Mouse (Mus musculus) liver, postnatal 0 days (tissue): Measurements from ENCODE around the gene Rbfox1. TPM values are rescaled to one million over a fixed set of nuclear protein-coding genes. Genes with fewer than 3 reads are reported as not detected.

ENCODE experiments used
- ATAC-seq: fragments of 200-750 bp; cut with Nextera tagmentation; 2 replicates; pipeline ENCODE4 v1.8.0; 2017; ENCODE audit warnings: mild to moderate bottlenecking, moderate library complexity
- DNase-seq: peaks from one replicate; pipeline ENCODE4 v3.0.0-alpha.2; 2016
- H3K27ac ChIP-seq: fragments of 300-500 bp; sonication (generic); 2 replicates; pipeline ENCODE4 v1.5.1; 2014; ENCODE audit warnings: antibody characterized with exemption, moderate library complexity, mild to moderate bottlenecking, low read depth
- H3K27me3 ChIP-seq: fragments of 300-500 bp; sonication (generic); 2 replicates; pipeline ENCODE4 v1.6.1; 2014; ENCODE audit warnings: low read length, control low read depth, mixed read lengths; ENCODE audit not compliant: insufficient read depth
- H3K36me3 ChIP-seq: fragments of 300-500 bp; sonication (generic); replicated peaks from 2 replicates; pipeline ENCODE4 v1.6.1; 2014; ENCODE audit warnings: mild to moderate bottlenecking, control low read depth, low read length, moderate library complexity, mixed read lengths; ENCODE audit not compliant: insufficient read depth
- H3K4me1 ChIP-seq: fragments of 300-500 bp; sonication (generic); 2 replicates; pipeline ENCODE4 v1.6.1; 2014; ENCODE audit warnings: antibody characterized with exemption, mild to moderate bottlenecking, control low read depth; ENCODE audit not compliant: insufficient read depth
- H3K4me2 ChIP-seq: fragments of 300-500 bp; sonication (generic); 2 replicates; pipeline ENCODE4 v1.6.1; 2014; ENCODE audit warnings: low read depth, mild to moderate bottlenecking, low read length, moderate library complexity, mixed read lengths
- H3K4me3 ChIP-seq: fragments of 300-500 bp; sonication (generic); 2 replicates; pipeline ENCODE4 v1.5.1; 2014; ENCODE audit warnings: low read depth, low read length
- H3K9ac ChIP-seq: fragments of 300-500 bp; sonication (generic); replicated peaks from 2 replicates; pipeline ENCODE4 v1.6.1; 2014; ENCODE audit warnings: mild to moderate bottlenecking, moderate library complexity
- H3K9me3 ChIP-seq: fragments of 300-500 bp; sonication (generic); 2 replicates; pipeline ENCODE4 v1.6.1; 2016; ENCODE audit warnings: mild to moderate bottlenecking, control low read depth, low read length, mixed read lengths
- CTCF ChIP-seq: sonication (generic); IDR thresholded peaks from 2 replicates; pipeline ENCODE4 v1.5.1; 2016; ENCODE audit warnings: antibody characterized with exemption, low read depth
- EP300 ChIP-seq: IDR thresholded peaks from 2 replicates; pipeline ENCODE4 v1.6.1; 2016; ENCODE audit warnings: antibody characterized with exemption, low read depth, mild to moderate bottlenecking
- WGBS: fragments of 180-500 bp; shearing (Covaris S2); extraction: QIAGEN DNeasy Blood & Tissue Kit; methylation state at CpG from one replicate; pipeline ENCODE4 v1.1.7; 2014; ENCODE audit not compliant: insufficient replicate concordance; 5-methylcytosine and 5-hydroxymethylcytosine counted together
- polyA plus RNA-seq: library from polyadenylated mRNA; unstranded; fragments of >200 nt; fragmentation: Nextera tagmentation; extraction: Ambion mirVana; gene quantifications from 2 replicates; pipeline ENCODE4 v1.2.1, GENCODE M21; 2015

Rbfox1 gene
- polyA plus RNA-seq, 1 experiment from 2014 or later: 0.12 TPM

DNA sequence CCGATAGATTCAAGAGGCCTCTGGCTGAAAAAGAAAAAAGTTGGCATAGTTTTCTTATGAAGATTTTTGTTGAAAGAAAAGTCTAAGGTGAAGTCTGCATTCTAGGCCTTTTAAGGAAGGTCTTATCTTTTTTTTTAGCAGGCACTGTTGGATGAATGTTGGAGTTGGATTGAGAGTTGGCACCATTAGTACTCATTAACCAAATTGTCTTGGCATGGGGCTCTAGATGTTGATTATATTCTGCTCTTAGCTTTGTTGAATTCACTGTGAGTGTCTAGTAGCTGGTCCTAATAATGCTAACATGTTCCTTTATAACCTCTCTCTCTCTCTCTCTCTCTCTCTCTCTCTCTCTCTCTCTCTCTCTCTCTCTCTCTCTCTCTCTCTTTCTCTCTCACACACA lies 731.4 kb downstream of the Rbfox1 start:
- WGBS: 77% methylated on average over 1 of the region's 1 CpGs
- no peak for ATAC-seq
- no peak for DNase-seq
- no peak overlapping the region for H3K4me3 ChIP-seq
- H3K27ac ChIP-seq: no peak overlapping the region
- TF ChIP-seq EP300 (no peak), CTCF (no peak)
- H3K4me2 ChIP-seq: no peak overlapping the region
- no peaks in the 10 kb centered on the region for H3K4me1 ChIP-seq
- no peaks in the 10 kb centered on the region for H3K9me3 ChIP-seq
- H3K27me3 ChIP-seq: no peaks in the 10 kb centered on the region
- no peak overlapping the region for H3K9ac ChIP-seq
- no peaks in the 10 kb centered on the region for H3K36me3 ChIP-seq

DNA sequence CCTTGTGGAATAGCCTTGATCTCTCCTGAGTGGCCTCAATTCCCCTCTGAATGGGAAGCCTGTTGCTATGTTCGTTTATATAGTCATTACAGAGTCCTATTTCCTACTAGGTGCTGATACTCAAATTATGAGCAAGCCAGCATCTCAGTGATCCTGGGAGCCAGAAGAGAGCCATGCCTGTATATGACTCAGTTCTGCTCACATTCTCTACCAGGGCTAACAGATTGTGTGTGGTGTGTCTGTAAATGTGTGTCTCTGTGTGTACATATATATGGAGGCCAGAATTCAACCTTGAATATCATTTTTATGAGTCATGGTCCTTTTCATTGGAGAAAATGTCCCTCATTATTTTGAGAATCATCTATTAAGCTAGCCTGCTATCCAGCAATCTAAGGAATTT lies 755.2 kb downstream of the Rbfox1 start:
- Histone ChIP-seq H3K4me3 (no peak overlapping the region), H3K27me3 (no peaks in the 10 kb centered on the region), H3K4me2 (no peak overlapping the region), H3K27ac (no peak overlapping the region), H3K9me3 (no peaks in the 10 kb centered on the region), H3K36me3 (no peaks in the 10 kb centered on the region), H3K4me1 (no peaks in the 10 kb centered on the region), H3K9ac (no peak overlapping the region)
- TF ChIP-seq CTCF (no peak), EP300 (no peak)
- DNase-seq: no peak
- ATAC-seq: no peak
- WGBS: 49% methylated on average over 1 of the region's 1 CpGs

DNA sequence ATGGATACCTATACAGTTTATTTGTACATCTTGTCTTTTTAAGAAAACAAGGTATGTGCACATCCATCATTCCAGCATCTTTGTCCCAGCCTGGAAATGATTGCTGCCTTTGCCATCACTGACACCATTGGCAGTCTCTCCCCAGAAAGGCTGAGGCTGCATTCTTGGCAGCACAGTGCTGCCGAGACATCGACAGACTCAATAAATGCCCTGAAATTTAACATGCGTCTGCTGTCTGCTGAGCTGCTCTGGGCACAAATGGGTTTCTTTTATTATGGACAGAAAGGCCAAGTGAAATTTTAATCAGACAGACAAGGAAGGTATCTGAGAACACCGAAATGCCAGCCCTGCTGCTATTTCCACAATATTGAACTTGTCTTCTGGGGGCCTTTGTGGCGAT lies 761.8 kb downstream of the Rbfox1 start:
- ATAC-seq: no peak
- Histone ChIP-seq H3K27me3 (no peaks in the 10 kb centered on the region), H3K9ac (no peak overlapping the region), H3K4me2 (no peak overlapping the region), H3K4me3 (no peak overlapping the region), H3K4me1 (no peaks in the 10 kb centered on the region), H3K27ac (no peak overlapping the region), H3K36me3 (no peaks in the 10 kb centered on the region), H3K9me3 (no peaks in the 10 kb centered on the region; the same call in 1 of the 2 replicates)
- DNase-seq: no peak
- WGBS: 75% methylated on average over 5 of the region's 5 CpGs
- TF ChIP-seq CTCF (no peak), EP300 (no peak)

DNA sequence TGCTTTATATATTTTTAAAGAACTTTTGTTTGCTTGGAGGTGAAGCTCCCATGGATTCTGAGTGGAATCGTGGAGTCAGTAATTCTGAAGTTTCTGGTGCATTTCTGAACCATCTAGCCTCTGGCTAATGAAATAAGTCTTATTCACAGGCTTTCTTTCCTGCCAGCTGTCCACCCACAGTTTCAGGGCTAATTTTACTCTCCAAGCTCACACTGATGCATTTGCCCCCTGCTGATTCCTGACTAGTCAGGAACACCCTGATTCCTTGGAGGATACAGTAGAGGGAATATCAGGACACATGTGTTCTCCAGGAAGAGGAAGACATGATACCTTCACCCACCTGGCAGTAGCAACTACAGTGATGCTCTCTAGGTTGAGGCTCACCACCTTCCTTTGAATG lies 763.6 kb downstream of the Rbfox1 start:
- H3K4me2 ChIP-seq: no peak overlapping the region
- ATAC-seq: no peak

DNA sequence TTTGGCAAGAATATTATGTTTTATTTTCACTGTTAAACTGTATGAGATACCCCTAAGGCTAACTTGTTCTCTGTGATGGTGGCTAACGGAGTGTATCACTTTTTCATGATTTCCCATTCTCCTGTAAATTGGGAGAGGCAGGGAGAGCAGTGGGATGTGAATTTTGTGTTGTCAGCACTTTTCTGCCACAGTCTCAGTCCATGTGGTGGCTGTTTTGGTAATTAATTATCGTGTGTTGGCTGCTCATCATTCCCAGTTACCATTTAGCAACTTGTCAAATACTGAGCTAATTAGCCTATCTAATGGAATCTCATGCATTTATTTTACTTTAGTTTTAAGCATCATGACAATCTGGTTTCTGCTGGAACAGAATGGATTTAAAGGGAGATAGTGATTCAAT lies 773.4 kb downstream of the Rbfox1 start:
- H3K4me1 ChIP-seq: no peaks in the 10 kb centered on the region
- TF ChIP-seq EP300 (no peak), CTCF (no peak)
- WGBS: 60% methylated on average over 2 of the region's 2 CpGs
- H3K9me3 ChIP-seq: no peaks in the 10 kb centered on the region
- ATAC-seq: no peak
- no peak overlapping the region for H3K4me2 ChIP-seq
- no peak overlapping the region for H3K4me3 ChIP-seq
- no peak overlapping the region for H3K9ac ChIP-seq
- no peak overlapping the region for H3K27ac ChIP-seq
- no peak for DNase-seq
- no peaks in the 10 kb centered on the region for H3K27me3 ChIP-seq
- H3K36me3 ChIP-seq: no peaks in the 10 kb centered on the region

More for the DNA sequence above, 763.6 kb downstream of the Rbfox1 start:
- Histone ChIP-seq H3K27me3 (no peaks in the 10 kb centered on the region), H3K36me3 (no peaks in the 10 kb centered on the region), H3K9me3 (no peaks in the 10 kb centered on the region; the same call in 1 of the 2 replicates), H3K27ac (no peak overlapping the region), H3K9ac (no peak overlapping the region), H3K4me3 (no peak overlapping the region), H3K4me1 (no peaks in the 10 kb centered on the region)
- TF ChIP-seq EP300: no peak
- TF ChIP-seq CTCF: no peak
- no peak for DNase-seq
- WGBS: 46% methylated on average over 1 of the region's 1 CpGs

DNA sequence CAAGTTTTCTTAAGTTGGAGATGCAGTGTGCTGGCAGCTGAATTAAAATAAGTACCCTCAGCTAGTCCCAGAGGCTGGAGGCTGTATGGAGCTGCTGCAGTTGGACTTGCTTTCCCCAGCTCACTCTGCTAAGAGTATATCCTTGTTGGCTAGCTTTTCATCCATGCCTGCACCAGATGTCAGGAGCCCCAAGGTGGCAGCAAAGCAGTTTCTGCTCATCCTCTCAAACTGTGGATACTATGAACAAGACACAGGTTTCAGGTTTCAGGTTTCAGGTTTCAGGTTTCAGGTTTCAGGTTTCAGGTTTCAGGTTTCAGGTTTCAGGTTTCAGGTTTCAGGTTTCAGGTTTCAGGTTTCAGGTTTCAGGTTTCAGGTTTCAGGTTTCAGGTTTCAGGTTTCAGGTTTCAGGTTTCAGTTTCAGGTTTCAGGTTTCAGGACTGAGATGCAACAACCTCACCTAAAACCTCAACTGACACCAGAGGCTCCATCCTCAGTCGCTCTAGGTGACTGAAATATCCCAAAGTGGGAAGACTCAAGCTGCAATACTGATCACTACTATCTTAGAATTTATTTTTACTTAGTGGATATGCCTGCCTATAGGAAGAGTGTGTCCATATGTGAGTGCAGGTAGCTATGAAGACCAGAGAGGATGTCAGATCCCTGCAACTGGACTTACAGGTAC lies 801.1 kb downstream of the Rbfox1 start:
- 60% methylated on average over 1 of the region's 1 CpGs for WGBS
- Histone ChIP-seq H3K4me1 (no peaks in the 10 kb centered on the region), H3K4me2 (no peak overlapping the region), H3K9me3 (no peaks in the 10 kb centered on the region; the same call in 1 of the 2 replicates), H3K9ac (no peak overlapping the region), H3K36me3 (no peaks in the 10 kb centered on the region), H3K4me3 (no peak overlapping the region), H3K27me3 (no peaks in the 10 kb centered on the region), H3K27ac (no peak overlapping the region)
- TF ChIP-seq EP300: no peak
- TF ChIP-seq CTCF: no peak
- ATAC-seq (no peak), DNase-seq (no peak)
